Mouse (Mus musculus): ENCODE data around the gene Atp5d.

GRCm38 (mm10) chr10:80147719-80148601, 9.5 kb downstream of the Atp5d start, which contains the start of gene Midn:
- TF ChIP-seq CTCF (conservative IDR thresholded peaks at IDR 0.05; ENCODE audit: low read length) (peak; percentile 48), NANOG (IDR thresholded peaks at IDR 0.05; ENCODE audit: borderline replicate concordance, low read length) (no peak), POU5F1 (IDR thresholded peaks at IDR 0.05; ENCODE audit: borderline replicate concordance, low read length) (no peak)

Data from E14TG2a.4 (cell line).